Mouse (Mus musculus): ENCODE data around the gene Rab29. TPM values are rescaled to one million over a fixed set of nuclear protein-coding genes. Genes with fewer than 3 reads are reported as not detected.

Gene Rab29
- polyA plus RNA-seq (2017; shearing (Covaris generic)) = 15.5 TPM

GRCm38 (mm10) chr1:131867093-131867945, at the start of gene Rab29:
Gene Rab29, plus strand, starts transcription at chr1:131867224.

DNA sequence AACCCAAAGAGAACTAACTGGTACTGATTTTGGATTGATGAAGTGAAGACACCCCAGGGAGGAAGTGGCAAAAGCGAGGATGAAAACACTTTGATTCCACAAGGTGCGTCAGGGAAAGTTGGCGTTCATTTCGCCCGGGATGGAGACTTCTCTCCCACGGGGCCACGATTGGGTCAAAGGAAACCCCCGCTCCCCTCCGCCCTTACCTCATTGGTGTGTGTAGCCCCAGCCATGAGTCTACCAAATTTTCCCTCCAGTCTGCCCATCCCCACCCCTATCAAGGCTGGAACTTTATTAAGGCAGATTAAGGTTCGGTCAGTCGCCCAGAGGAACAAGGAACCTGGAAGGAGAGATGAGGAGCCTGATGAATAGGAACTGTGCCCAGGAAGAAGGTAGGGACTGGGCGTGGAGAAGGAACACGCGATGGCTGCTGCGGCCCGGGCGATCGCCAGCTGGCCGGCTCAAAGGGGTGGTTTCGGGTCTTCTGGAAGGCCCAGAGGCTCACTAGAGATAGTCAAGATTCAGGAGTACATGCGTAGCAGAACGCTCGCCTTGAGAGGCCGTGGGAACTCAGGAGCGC, 39.7 kb upstream of the Rab29 start, which contains the start of gene Slc41a1:
Gene Slc41a1, plus strand, starts transcription at position 287 of the 580 bp plus-strand sequence.

DNA sequence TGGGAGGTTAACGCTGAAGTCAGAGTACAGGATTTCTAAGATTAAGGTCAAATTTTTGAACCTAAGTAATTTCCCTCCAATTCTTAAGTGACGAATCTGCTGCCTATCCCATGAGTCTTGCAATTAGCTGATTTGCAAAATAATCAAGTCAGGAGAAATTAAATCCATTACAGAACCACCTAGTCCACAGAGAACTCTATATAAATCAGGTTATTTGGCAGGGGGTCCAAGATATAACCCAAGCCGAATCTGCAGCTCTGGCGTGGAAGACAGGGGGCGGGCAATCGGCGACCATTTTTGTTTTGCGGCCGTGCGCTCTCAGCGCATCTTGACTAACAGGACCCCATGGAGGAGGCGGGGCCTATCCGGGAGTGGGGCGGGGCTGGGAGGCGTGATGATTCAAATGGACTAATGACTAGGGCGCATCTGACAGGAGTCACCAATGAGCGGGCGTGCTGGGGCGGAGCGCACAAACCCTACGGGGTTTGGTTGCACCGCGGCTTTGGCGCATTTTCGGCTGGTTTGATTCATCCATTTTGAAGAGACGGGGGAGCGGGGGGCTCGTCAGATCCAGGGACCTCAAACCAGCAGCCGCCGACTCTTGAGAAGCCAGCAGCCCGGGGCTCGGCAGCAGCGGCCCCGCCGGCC, 43.1 kb downstream of the Rab29 start, which contains the start of gene Nucks1:
Gene Nucks1, plus strand, starts transcription at position 534 of the 648 bp plus-strand sequence.

Other genes starting within 250 kb of the Rab29 start
- gene Ctse, start 228.9 kb upstream of the Rab29 start, polyA plus RNA-seq (2017; shearing (Covaris generic)) = 443 TPM
- 0.44 TPM for gene Rab7b, start 178.5 kb upstream of the Rab29 start, polyA plus RNA-seq (2017; shearing (Covaris generic))
- gene Slc26a9, start 123.2 kb upstream of the Rab29 start, polyA plus RNA-seq (2017; shearing (Covaris generic)) = not detected
- 0.12 TPM for gene Pm20d1, start 69.8 kb upstream of the Rab29 start, polyA plus RNA-seq (2017; shearing (Covaris generic))
- 74.0 TPM for gene Slc41a1, start 39.7 kb upstream of the Rab29 start, polyA plus RNA-seq (2017; shearing (Covaris generic))
- gene Nucks1, start 43.3 kb downstream of the Rab29 start, polyA plus RNA-seq (2017; shearing (Covaris generic)) = 55.3 TPM
- 0.15 TPM for gene Slc45a3, start 95.7 kb downstream of the Rab29 start, polyA plus RNA-seq (2017; shearing (Covaris generic))
- 129 TPM for gene Elk4, start 140.4 kb downstream of the Rab29 start, polyA plus RNA-seq (2017; shearing (Covaris generic))
- gene Mfsd4a, start 200.8 kb downstream of the Rab29 start, polyA plus RNA-seq (2017; shearing (Covaris generic)) = 71.5 TPM